Mouse (Mus musculus) embryonic fibroblast, embryonic 13.5 days (primary cell): ENCODE data around the gene Aasdh.

ENCODE experiments used
- CTCF ChIP-seq: IDR thresholded peaks from 2 replicates; pipeline ENCODE4 v1.5.1; 2011; ENCODE audit warnings: mild to moderate bottlenecking, control low read depth, low read length, moderate library complexity, borderline replicate concordance; ENCODE audit not compliant: insufficient read depth
- POLR2A ChIP-seq: IDR thresholded peaks from 2 replicates; pipeline ENCODE4 v1.6.1; 2011; ENCODE audit warnings: low read depth, mild to moderate bottlenecking, control low read depth, low read length, moderate library complexity

DNA sequence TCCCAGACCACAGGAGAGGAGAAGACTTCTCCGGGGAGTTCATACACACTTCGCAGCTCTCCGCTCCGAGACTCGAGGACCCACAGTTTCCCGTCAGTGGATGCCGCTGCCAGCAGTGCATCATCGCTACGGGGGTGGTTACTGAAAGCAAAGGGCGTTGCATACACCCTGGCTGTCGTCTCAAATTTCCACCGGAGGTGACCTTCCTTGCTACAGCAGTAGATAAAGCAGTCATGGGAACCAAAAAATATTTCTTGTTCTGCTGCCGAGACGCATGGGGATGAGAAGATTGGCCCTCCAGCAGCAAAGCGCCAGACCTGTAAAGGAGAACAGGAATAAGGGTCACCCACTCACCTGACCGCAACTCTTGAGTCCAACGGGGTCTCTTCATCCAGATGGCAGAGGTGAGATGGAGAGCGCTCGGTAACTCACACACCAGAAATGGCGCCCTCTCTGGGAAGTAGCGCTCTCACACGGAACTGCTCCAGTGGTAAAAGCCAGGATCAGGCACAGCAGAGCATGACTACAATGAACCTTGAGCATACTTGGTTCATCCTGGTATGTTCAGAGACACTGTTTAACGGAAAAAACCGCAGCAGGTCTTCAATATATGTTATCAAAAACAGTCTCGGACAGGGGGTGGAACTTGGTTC is 29.1 kb downstream of the Aasdh start:
- TF ChIP-seq POLR2A (no peak), CTCF (no peak)
